Mouse (Mus musculus) cerebellum, postnatal 4 days (tissue): ENCODE data around the gene Pigb.
A peak's percentile ranks its signal among the peaks of the same experiment; 100 is the strongest.

Experiments used
- DNase-seq, 2 experiments: peaks; one replicate each; pipeline ENCODE4 v3.0.0; 2022; ENCODE audit warnings: low spot score in 2 of 2, mixed read lengths in 1 of 2

The Pigb gene

DNA sequence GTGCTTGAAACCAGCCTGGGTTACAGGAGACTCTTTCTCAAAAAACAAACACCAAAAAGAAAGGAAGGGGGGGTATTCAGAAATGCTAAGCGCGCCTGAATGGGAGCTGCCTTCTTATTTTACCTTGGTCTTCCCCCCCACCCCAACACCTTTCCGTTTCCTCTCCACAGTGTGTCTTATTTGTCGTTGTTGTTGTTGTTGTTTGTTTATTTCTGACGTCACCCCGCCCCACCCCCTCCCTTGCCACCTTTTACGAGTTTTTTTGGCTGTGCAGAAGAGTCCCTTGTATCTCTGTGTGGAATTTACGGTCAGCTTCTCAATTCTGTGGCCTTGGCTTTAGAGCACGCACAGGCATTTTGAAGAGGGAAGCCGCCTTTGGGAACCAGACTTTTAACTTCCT, 5.5 kb upstream of the Pigb start:
- DNase-seq = no peak

DNA sequence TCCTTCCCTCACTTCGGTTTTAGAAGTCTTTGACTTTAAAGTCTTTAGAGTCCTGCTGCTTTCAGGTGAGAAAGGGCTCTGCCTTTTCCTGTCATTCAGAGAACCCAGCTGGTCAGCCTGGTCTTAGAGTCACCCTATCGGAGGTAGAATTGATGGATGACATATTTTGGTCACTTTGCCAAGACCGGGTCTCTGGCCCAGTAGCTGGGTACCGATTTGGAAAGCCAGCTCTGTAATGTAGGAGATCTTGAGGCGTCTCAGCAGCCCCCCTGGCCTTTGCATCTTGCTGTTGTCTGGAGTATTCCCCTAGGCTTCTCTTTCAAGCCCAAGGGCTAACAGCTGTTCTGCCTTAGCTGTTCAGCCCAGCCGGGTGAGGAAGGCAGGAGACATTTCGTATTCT, 5.0 kb upstream of the Pigb start:
- no peak for DNase-seq

DNA sequence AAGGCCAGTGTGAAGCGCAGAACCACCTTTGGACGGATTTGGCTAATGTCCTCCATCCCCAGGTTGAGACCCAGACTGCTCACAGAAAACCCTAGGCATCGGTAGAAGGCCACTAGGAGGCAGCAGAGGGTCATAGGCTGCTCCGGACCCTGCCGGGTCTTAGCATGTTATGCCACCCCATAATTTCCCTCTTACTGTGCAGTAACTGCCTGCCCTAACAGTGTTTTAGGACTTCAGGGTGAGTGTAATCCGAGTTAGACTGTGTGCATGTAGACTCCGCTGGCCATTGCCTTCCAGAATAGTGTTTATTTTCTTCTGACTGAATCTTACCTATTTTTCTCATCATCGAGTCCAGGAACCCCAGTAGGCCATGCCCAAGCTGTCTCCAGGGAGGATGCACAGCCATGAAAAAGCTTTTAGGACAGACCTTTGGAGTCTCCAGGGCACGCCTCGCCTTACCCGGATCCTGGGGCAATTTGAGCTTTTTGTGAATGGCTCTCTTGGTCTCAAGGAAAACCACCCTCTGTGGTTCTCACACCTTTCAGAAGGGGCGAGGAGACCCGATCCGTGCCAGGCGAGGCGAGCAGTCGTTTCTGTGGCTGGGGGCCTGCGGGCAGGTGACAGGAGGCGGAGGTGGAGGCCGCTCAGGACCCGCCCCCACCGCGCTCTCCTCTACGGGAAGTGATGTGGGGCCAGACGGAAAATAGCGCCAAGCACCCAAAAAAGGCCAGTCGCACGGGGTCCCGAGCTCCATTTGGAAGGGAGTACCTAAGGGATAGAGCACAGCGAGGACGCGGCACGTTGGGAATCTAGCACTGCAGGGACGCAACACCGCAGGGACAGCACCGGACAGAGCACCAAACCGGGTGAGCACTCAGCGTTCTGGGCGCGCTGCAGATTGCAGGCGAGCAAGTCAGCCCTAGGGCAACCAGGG, 4.2 kb upstream of the Pigb start, which contains the start of gene Rab27a:
Gene Rab27a (plus strand): TSS at position 709 of the 934 bp plus-strand sequence.
- peak; percentile 69 to 82 for DNase-seq

DNA sequence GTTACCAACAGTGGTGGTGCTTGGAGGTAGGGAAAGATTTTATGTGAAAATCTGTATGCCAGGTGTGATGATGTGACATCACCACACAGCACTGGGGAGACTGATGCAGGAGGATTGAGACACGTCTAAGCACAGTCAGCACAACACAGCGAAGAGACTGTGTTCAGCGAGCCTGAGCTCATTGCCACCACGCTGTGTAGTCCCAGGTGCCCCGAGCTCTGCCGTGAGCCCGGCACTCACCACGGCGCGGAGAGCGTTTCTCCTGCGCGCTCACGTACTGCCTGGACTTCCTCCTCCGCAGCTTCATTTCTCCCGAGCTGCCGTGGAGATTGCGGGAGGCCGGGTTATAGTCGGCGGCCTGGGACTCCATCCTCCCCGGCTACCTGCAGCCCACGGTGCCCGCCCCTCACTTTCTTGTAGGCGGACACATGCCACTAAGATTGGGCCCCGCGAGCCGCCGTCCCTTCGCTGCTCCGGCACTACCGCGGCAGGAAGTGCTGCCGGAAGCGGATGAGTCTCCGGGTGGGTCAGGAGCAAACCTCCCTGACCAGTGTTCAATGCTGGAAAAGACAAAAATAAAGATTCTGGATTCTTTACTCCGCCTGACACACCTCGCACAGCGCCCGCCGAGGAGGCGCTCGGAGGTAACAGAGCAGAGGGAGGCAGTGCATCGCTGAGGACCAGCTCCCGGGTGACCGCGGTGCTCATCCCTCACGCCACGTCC, 794 bp downstream of the Pigb start:
- DNase-seq = peak; percentile 93 to 94

DNA sequence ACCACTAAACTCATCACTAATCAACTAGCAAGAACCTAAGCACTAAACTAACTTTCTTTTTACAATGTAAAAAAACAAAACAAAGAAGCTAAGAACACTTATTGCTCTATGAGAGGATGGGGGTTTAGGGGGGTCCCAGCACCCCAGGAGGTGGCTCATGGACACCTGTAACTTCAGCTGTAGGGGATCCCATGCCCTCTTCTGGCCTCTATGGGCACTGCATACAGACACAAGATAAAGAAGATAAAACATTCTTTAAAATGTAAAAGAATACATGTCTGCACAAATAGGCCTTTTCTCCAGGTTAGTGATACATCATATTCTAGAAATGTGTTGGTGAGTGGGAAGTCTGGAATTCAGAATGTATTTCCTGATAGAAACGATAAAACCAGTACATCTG, 6.8 kb downstream of the Pigb start:
- no peak for DNase-seq

DNA sequence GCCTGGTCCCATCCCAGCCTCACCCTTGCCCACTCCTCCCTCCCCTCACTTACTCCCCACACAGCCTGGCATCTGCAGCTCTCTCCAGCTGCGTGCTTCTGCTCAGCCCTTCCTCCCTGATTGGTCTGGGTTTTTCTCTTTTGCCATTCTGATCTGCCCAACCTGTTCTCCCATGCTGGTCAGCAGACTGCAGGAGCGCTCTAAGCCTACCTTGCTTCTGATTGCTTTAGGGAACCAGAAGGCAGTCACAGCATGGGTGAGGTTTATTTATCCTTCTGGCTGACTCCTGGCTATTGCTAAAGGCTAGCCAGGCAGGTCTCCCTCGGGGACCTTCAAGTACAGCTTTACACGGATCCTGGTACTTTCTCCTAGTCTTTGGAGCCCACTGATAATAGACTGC, 8.8 kb downstream of the Pigb start:
- no peak for DNase-seq

DNA sequence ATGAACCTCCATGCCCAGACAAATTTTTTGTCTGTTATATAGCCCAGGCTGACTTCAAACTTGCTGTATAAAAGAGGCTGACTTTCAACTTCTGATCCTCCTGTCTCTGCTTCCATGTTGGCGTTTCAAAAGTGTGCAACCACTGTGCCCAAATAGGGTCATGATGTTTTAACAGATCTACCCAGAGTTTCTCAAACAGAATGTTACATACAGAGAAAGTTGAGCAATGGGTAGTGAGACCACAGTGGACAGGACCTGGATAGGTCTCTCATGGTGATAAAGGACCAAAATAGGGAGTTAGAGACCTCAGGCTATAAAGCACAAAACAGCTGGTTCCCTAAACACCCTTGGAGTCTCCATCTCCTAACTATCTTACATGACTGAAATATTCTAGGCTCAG, 9.7 kb downstream of the Pigb start:
- DNase-seq = no peak

DNA sequence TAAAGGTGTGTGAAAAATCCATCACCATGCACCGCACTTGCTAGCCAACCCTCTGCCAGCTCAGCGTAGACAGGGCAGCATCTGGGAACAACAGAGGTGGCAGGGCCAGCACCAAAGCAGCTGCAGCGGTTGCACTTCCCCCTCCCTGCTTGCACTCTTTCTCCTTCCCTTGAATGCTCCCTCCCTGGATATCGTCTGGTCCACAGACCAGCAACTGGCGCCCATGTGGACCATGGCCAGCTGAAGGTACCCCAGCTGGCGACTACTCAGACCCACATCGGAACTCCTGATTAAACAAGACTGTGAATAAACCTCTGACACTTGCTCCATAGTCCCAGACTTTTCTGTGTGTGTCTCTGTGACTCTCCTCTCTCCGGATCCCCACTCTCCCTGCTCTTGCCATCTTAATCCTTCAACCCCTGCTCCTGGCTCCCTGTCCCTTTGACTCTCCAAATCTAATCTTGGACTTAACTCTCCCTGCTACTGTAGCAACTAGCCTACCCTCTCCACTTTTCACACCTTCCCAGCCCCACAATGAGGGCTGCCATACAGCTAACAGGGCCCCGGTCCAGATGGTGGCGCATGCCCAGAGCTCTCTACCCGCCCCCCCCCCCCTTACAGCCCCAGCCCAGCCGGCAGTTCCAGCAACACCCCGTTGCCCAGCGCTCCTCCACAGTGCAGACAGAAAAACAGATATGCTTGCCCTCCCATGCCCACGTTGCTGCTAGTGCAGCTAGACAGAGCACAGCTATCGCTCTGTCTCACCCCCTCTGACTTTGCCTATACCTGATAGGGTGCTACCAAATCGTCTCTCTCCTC, 14.2 kb downstream of the Pigb start:
- no peak for DNase-seq

DNA sequence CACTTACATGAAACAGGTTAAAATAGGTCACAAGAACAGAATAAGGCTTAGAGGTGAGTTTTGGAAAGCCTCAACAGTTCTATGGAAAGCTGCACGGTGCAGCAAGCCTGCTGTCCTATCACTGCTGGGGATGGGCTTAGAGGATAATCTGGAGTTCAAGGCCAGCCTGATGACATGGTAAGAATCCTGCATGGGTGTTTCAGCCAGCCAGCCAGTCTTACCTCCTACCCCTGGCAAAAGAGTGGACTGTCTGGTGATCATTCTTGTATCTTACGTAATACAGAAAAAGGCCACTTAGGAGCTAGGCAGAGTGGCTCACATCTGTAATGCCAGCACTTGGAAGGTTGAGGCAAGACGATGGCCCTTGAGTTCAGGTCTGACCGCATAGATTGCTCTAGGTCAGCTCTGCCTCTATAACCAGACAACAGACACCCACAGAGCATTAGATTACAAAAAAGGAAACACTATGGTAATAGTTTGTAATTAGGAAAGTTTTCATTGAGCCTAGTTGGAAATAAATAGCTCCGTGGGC, 19.5 kb downstream of the Pigb start:
- no peak for DNase-seq

DNA sequence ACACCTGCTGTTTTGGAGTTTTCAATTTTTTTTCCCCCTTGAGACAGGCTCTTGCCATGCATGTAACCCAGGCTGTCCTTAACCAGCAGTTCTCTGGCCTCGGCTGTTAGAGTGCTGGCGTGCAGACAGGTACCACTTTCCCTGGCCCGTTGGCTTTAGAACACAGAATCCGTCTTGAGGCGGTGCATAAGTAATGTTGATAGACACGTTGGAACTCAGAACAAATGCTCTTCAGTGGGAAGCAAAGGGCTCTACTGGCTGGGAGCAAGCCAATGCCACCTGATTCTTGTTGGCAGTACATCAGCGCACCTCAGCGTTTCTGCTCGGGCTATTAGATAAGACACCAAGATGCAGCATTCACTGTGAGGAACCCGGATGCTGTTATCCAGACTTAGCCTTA, 20.3 kb downstream of the Pigb start:
- DNase-seq = no peak

DNA sequence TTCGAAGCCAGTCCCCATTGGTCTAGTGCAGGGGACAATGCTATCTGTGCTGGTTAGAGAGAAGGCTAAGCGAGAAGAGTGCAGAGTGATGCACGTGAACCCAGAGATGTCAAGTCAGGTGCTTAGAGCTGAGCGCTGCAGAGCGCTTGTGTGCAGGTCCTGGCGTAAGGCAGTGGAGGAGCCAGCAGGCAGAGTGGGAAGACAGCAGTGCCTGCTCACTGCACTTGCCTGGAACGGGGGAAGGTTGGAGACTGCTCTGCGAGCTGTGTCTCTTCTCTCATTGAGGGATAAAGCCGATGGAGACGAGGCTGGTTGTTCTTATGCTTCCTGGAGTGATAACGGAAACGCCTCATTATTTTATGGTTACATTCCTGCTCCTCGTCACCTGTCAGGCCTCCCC, 25.5 kb downstream of the Pigb start:
- DNase-seq = no peak

DNA sequence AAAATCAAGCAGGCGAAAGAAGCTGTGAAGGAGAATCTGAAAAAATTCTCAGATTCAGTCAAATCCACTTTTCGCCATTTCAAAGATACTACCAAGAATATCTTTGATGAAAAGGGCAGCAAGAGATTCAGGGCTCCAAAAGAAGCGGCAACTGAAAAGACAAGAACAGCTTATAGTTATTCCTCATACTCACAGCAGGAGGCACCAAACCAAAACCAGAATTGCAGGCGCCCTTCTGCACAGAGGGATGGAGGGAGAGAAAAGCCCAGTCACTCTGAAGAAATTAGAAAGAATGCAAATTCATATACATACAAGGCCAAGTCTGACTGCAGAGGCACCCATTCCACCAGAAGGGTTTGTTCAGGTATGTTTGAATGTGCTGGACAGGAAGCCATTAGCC, 27.5 kb downstream of the Pigb start:
- DNase-seq = no peak

DNA sequence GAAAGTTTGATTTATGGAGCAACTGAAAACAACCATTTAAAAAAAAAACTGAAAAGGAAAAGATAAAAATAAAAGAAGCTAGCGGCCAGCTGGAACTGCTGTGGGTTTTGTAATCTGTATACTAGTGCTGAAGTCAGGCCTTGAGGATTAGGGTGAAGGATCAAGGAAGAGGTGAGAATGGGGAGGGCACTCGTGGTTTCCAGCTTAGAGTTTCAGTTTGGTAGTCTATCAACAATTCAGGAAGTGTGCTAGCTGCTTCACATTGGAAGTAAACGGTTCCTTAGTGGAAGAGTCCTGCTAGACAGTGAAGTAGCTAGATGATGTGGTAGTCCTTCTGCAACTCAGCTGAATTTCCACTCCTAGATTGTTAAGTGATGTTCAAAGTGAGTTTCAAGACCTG, 31.8 kb downstream of the Pigb start:
- no peak for DNase-seq

DNA sequence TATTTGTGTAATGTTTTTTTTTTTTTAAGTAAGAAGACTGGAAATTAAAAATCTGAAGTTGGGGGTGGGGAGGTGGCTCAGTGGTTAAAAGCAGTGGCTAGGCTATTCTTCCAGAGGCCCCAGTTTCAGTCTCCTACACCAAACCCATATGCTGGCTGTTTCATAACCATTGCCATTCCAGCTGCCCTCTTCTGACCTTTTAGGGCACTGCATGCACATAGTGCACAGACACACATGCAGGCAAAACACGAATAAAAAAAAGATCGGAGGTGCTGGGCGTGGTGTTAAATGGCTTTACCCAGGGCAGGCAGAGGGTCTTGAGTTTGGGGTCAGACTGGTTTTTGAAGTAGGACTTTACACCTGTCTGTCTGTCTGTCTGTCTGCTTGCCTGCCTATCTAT, 34.0 kb downstream of the Pigb start:
- no peak for DNase-seq

DNA sequence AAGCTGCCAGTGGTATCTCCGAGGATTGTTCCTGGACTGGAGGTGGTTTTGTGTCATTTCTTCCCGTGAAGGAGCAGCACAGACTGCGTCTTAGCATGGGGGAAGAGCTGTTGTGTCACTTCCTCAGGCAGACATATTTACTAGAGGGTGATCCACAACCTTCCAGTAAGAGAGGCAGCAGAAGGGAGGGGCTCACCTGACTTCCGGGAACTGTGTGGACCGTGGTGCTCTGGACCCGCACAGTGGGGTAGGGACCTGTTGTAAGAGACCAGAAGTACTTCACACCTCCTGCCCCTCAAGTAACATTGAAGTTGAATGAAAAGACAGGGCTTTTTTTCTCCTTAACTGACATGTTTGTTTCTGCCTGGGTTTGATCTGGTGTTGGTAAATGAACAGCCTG, 35.1 kb downstream of the Pigb start:
- no peak for DNase-seq

DNA sequence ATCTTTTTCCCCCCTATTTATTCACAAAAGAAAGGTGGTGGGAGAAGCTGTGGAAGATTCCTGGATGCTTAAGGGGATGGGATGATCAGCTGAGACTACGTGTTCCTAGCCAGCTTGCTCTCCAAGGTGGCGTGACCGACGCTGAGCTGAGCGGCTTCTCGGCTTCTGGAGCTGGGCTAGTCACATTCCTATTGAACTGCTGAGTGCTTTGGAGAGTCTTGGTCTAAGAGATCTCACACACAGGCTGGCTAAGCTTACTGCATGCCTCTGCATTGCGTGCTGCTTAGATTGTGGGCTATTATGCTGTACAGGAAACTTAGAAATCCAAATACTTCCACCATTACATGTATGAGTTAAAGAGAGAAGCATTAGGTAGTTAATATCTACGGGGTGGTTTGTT, 36.1 kb downstream of the Pigb start:
- no peak for DNase-seq

DNA sequence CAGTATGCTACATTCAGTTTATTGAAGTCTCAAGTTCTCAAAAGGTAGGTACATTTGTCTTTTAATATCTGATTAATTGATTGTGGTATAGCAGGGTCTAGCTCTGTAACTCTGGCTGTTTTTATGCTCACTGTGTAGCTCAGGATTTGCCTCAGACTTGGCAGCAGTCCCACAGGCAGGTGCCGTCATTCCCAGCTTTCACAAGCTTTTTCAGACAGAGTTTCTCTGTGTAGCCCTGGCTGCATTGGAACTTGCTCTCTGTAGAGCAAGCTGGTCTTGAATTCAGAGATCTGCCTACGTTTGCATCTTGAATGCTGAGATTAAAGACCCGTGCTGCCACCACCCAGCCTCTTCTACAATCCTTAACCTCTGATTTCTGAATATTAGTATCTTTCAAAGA, 38.0 kb downstream of the Pigb start:
- DNase-seq = no peak

DNA sequence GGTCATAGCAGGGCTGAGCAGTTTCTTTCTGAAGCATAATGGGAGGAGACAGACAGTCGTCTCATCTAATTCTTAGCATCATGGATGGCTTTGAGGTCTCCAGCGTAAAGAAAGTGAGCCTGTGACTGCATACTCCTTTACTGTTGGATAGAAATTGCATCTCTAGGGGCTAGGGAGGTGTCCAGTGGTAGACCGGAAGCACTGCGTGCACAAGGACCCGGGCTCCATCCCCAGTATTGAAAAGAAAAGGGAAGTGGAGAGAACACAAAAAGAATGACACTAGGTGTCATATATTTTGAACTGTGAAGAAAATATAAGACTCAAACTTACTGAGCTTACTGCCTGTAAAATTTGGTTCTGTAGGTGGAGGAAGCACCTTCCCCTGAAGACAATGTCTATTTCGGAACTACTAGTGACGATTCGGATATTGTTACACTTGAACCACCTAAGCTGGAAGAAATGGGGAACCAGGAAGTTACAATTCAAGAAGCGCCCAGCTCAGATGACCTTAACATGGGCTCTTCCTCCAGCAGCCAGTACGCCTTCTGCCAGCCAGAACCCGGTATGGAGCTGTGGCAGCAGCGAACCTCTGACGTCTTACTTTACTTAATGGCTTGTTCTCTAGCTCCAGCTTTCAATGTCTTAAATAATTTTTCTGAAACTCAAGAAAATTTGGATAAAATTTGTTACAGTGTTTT, 38.7 kb downstream of the Pigb start:
- DNase-seq = no peak

DNA sequence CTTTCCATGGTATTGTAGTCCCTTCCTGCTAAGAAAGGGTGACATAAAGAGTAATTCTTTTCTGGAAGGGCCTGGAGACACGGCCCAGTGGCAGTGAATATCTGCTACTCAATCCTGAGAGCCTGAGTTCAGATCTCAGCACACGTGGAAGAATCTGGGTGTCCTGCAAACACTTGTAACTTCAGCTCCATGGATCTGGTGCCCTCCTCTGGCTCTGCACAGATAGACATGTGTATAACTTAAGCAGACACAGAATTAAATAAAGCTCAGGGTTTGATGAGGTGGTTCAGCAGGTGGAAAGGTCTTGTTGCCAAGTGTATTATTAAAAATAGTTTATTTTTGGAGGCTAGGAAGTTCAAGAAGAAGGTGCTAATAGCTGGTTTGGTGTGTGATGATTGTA, 39.7 kb downstream of the Pigb start:
- DNase-seq = no peak

DNA sequence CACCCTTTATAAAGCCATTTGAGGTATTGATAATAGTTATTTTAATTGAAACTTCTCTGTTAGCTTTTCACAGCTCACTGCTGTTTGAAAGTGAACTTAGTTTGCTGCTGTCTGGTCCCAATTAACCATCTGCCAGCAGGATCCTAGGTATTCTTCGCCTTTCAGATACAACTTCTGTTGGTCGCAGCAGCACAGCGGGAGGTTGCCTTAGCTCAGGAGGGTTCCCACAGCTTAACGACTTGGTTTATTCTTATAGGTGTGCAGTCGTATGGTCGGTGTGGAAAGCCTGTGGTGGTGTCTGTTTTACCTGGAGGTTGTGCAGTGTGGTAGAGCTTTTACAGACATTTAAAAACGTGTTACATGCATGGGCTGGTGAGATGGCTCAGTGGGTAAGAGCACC, 43.4 kb downstream of the Pigb start:
- no peak for DNase-seq

DNA sequence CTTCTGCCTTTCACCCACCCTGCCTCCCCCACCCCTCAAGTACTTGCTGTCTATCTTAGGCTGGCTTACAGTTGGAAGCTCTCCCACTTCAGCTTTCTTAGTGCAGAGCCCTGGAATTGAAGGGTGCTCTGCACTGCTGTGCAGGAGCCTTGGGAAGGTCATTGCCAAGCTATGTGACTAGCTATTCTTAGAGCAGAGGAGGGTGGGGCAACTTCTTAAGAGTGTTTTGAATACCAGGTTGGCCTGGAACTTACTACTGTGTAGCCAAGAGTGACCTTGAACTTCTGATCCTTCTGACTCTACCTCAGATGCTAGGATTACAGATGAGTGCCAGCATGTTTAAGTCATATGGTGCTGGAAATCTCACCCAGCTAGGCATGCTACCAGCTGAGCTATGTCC, 44.0 kb downstream of the Pigb start:
- no peak for DNase-seq
